Mouse (Mus musculus) T-helper 17 cell (primary cell): ENCODE measurements around the gene Stac3.

Experiments used
- in situ Hi-C, 2 experiments: fragments of 300-600 bp; cut with MboI, MseI; formaldehyde crosslinking; loops; 1 replicate in 1 of 2; 2 replicates in 1 of 2; pipeline ENCODE4 v1.15.1; 2025; ENCODE audit warnings: high pct_unique_total_duplicates in 2 of 2

Gene Stac3

GRCm38 (mm10) chr10:127522088-127522581 lies 20.6 kb downstream of the Stac3 start, which contains the start of gene Shmt2:
Gene Shmt2, minus strand, starts transcription at chr10:127522444.
- in situ Hi-C loops, result no loop called here

- in situ Hi-C loops, result no loop called here
Measured at GRCm38 (mm10) chr10:127524646-127525255, 23.3 kb downstream of the Stac3 start.

GRCm38 (mm10) chr10:127526048-127526447 lies 24.6 kb downstream of the Stac3 start:
- in situ Hi-C loops, result no loop called here

GRCm38 (mm10) chr10:127526681-127527080 lies 25.2 kb downstream of the Stac3 start:
- in situ Hi-C loops, result no loop called here

DNA sequence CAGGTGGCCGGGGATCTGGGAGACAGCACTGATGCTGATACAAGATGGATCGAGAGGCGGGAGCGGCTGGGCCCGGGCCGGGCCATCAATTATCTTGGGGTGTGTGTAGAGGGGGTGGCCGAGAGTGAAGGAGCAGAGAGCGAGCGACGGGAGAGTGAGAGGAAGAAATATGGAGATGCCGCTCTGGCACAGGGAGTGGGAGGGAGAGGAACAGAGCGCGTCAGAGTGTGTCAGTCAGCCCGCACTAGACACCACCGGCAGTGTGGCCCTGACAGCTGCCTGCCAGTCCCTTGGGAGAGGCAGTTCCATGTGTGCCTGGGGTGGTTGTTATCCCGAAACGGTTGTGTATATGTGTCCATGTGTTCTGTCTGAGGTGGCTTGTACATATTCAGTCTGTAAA lies 26.0 kb downstream of the Stac3 start:
- in situ Hi-C loops, result no loop called here

DNA sequence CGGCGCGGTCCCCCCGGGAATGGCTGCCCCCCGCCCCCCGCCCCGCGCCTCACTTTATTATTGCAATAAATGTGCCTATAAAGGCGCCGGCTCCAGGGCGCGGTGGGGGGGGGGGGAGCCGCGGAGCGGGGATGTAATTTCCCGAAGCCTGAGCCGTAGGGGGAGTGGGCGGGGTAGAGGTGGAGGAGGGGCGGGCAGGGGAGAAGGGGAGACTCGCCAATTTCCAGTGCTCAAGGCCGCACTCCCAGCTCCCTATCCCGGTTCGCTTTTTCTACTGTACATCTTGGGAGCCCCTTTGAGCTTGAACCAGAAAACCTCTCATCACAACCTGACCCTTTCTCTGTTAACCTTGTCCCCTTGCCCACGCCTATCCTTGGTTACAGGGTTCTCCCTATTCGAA lies 29.5 kb downstream of the Stac3 start:
- in situ Hi-C loops, result no loop called here

GRCm38 (mm10) chr10:127531548-127531947 lies 30.1 kb downstream of the Stac3 start:
- in situ Hi-C loops, result no loop called here

DNA sequence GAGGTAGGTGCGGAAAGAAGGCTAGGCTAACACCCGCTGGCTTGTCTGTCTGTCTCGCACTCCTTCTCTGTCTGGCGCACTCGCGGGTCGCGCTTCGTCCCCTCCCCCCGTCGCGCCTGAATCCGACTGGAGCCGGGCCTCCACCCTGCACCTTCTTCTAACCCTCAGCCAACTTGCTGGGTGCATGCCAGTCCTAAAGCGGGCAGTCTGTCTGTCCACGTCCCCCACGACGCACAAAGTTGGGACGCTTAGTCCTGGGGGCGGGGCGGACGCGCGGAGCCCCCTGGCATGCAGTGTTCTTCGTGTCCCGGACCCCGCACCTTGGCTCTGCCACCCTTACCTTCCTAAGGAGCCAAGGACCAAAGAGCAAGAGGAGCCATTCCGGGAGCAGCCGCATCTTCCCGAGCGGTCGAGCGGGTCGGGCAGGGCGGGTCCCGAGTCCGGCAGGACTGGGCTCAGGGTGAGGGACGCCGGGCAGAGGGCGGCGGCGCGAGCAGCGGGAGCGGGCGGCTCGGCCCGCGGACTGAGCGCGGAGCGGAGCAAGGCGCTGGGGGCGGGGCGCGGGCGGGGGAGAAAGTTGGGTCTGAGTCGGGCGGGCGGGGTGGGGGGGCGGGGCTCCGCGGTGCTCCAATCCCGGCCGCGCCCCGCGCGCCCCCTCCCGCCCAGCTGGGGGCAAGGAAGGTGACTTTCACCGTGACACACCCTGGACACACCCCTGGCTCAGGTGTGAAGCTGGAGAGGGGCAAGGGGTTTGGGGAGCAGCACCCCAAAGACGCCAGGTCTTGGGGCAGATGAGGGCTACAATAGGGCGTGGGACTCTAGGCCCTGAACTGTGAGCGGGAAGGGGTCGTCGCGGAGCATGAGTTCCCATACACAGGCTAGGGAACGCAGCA lies 32.8 kb downstream of the Stac3 start, which contains the start of gene Nxph4:
Gene Nxph4, minus strand, starts transcription at position 524 of the 893 bp plus-strand sequence.
- in situ Hi-C loops, result no loop called here

DNA sequence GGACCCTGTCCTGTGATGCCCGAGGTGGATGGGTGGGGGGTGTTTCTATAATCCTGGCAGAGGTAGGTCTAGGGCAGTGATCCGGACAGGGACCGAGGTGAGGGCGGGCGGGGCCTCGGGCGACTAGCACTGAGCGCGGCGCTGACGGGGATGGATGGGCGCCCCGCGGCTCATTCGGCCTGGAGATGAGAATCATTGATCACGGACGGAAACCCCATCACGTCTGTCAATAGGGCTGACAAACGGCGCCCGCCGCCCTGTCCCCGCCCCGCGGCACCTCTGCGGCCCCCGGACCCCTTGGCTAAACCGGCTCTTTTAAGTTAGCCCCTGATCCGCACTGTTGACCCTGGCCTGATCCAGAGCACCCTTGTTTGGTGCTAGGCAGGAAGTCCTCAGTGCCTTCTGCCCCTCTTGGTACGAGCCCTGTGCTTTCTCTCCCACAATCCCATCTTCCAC lies 33.5 kb downstream of the Stac3 start:
- in situ Hi-C loops, result no loop called here

- in situ Hi-C loops, result no loop called here
Measured at GRCm38 (mm10) chr10:127536586-127537314, 35.3 kb downstream of the Stac3 start.

- in situ Hi-C loops, result no loop called here
Measured at GRCm38 (mm10) chr10:127537854-127538583, 36.5 kb downstream of the Stac3 start.

- in situ Hi-C loops, result loop anchor here (5.0 kb wide), 1 partner anchor 34 kb away; no protein-coding TSS in a partner anchor
Measured at GRCm38 (mm10) chr10:127541510-127541909, 40.0 kb downstream of the Stac3 start.

DNA sequence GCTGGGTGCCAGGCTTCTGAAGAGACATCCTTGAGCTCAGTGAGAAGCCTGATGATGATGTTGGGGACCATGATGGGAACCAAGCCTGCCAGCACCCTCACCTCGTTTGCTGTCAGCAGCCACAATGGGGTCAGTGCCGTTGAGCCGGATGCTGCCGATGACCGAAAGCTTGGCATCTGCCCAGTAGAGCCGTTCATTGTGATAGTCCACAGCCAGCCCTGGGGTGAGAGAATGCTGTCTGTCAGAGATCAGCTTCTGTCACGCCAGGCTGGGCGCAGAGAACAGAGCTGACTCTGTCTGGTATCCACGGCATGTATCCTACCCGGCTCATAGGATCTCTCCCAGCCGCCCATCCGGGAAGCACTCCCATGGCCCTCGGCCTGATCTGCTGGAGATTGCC lies 40.6 kb downstream of the Stac3 start:
- in situ Hi-C loops, result loop anchor here (5.0 kb wide), 1 partner anchor 35 kb away; no protein-coding TSS in a partner anchor

DNA sequence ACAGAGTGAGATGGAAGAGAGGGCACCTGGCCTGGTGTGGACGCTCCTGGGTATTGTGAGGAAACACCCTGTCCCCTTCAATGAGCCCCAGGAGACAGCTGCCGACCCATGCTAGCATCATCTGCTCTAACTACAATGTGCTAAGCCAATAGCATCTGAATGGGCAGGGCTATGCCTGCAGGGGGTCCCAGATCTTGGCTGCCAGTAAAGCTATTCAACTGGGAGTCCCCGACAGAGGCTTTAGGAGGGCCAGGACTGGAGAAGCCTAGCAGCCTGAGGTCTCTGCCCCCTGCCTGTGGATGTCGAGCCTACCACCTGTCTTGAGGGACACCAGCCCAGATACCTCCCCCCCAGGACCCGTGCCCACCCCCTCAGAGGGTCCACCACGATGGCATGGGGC lies 41.2 kb downstream of the Stac3 start:
- in situ Hi-C loops, result loop anchor here (5.0 kb wide), 1 partner anchor 35 kb away; no protein-coding TSS in a partner anchor

DNA sequence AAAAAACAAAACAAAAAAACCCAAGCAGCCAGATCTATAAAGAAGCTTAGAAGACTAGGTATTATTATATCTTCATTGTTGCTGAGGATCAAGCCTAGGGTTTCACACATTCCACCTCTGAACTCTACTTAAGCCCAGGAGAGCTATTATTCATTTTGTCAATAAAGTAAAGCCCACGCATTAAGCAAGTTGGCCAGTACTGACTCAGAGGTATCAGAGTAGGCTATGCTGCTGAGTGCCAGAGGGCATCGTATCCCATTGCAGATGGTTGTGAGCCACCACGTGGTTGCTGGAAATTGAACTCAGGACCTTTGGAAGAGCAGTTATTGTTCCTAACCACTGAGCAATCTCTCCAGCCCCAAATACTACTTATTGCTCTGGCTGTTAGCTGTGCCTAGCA lies 42.4 kb downstream of the Stac3 start:
- in situ Hi-C loops, result loop anchor here (5.0 kb wide), 1 partner anchor 37 kb away; no protein-coding TSS in a partner anchor

GRCm38 (mm10) chr10:127544375-127544774 lies 42.9 kb downstream of the Stac3 start:
- in situ Hi-C loops, result loop anchor here (5.0 kb wide), 1 partner anchor 37 kb away; no protein-coding TSS in a partner anchor

GRCm38 (mm10) chr10:127546505-127546904 lies 45.0 kb downstream of the Stac3 start:
- in situ Hi-C loops, result no loop called here

DNA sequence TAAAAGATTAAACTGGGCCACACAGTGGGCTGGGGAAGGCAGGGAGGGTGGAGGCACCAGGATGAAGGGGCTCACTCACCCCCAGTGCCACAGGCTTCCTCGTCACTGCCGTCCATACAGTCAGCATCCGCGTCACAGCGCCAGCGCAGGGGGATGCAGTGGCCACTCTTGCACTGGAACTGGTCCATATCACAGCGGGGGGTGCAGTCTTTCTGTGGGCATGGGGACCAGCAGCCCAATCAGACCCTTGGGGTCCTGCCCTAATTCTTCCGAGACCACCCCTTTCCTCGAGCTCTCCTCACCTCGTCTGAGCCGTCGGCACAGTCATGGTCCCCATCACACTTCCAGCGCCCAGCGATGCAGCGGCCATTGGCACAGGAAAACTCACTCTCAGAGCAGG lies 46.8 kb downstream of the Stac3 start:
- in situ Hi-C loops, result no loop called here

DNA sequence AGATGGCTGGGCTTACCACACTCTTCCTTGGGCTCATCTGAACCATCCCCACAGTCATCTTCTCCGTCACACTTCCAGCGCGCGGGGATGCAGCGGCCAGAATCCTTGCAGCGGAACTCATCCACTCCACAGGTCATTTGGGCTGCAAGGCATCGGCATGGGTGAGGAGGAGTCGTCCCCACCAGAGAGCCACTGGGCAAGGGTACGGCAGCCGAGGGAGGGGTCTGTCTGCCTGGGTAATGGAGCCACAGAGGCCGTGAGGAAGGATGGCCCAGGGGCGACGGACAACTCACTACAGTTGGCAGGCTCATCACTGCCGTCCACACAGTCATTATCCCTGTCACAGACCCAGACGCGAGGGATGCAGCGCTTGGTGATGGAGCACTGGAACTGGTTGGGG lies 48.4 kb downstream of the Stac3 start:
- in situ Hi-C loops, result no loop called here

GRCm38 (mm10) chr10:127555703-127556102 lies 54.2 kb downstream of the Stac3 start:
- in situ Hi-C loops, result no loop called here

DNA sequence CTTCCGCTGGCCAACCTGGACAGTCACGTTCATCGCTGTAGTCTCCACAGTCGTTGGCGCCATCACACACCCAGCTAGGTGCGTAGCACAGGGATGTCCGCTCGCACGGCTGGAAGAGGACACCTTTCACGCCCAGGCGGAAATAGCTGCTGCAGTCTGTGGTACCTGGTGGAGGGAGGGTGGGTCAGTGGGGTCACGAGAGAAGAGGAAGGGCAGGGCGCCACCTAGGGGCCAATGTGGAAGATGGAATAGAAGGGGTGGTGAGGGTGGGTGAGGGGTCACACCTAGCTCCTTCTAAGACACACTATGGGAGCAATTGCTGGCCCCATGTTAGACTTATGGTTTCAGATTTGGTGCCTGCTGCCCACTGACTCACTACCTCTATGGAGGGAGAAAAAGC lies 55.9 kb downstream of the Stac3 start:
- in situ Hi-C loops, result no loop called here
